Mouse (Mus musculus): ENCODE data around the gene Sh3d21. TPM values are rescaled to one million over a fixed set of nuclear protein-coding genes. Genes with fewer than 3 reads are reported as not detected.

Gene Sh3d21
- polyA plus RNA-seq, 1 experiment from 2014 or later = 2.7 TPM

DNA sequence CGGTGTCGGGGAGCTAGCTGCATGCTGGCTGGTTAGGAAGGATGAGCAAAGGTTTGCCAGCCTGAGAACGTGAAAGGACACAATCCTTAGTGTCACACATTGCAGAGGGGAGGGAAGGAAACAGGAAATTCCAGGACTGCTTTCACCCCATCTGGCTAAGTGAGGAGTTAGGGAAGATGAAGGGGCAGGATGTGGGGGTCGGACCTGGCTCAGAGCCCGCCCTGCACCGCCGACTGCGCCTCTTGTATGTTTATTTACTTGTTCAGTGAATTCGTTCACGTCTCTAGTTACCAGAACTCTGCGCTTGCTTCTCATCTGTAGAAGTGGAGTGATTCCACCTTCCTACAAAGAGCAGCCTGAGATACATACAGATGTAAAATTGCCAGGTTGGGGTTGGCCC lies 32.8 kb downstream of the Sh3d21 start:
- Histone ChIP-seq H3K27me3 (ENCODE audit: control insufficient read depth, insufficient read depth, low read length) (no peaks in the 10 kb centered on the region), H3K9me3 (replicated peaks; ENCODE audit: control insufficient read depth, low read length) (no peaks in the 10 kb centered on the region), H3K27ac (ENCODE audit: low read depth, low read length) (peak overlapping the region; percentile 73), H3K36me3 (ENCODE audit: control insufficient read depth, insufficient read depth, low read length) (peaks cover 16% of the 10 kb centered on the region), H3K4me1 (ENCODE audit: control insufficient read depth, insufficient read depth, low read length) (peaks cover 27% of the 10 kb centered on the region), H3K9ac (ENCODE audit: low read depth, low read length) (no peak overlapping the region), H3K4me2 (no peak overlapping the region; the same call in 1 of the 2 replicates), H3K4me3 (ENCODE audit: low read depth, low read length) (no peak overlapping the region)
- no peak for ATAC-seq (replicated peaks; ENCODE audit: insufficient number of reproducible peaks, low FRiP score, low TSS enrichment)
- 48% methylated on average over 11 of the region's 11 CpGs for WGBS (ENCODE audit: insufficient replicate concordance)

DNA sequence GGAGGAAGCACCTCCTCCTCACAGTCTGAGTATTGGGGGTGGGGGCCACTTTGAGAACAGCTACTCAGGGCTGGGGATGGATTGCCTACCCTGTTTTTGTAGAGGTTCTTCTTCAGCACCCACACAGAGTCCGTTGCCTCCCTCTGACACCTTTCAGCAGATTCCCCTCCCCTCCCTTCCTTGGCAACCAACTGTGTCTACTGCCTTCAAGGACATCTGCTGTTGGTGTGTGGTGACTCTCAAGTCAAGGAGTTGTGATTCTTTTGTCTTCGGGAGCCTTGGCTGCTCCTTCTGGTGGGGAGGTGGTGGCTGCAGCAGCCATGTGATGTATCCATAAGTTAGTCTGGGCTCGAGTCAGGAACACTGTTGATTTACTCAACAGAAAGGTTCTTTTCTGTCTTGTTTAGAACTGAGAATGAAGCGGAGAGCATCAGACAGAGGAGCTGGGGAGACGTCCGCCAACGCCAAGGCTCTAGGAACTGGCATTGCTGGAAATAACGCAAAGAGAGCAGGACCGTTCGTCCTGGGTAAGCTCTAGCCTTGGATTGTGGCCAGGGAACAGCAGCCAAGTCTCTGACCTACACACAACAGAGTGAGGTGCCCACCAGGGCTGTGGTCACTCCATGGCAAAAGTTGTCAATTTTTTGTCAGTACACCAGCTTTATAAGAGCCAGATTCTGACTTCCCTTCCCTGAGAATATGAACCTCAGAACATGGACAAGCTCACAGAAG lies 39.8 kb downstream of the Sh3d21 start:
- no peak overlapping the region for H3K4me2 ChIP-seq
- H3K4me1 ChIP-seq (ENCODE audit: control insufficient read depth, insufficient read depth, low read length) = no peaks in the 10 kb centered on the region
- H3K27ac ChIP-seq (ENCODE audit: low read depth, low read length) = no peak overlapping the region
- peaks cover 22% of the 10 kb centered on the region for H3K36me3 ChIP-seq (ENCODE audit: control insufficient read depth, insufficient read depth, low read length)
- H3K9me3 ChIP-seq (replicated peaks; ENCODE audit: control insufficient read depth, low read length) = peaks cover 4% of the 10 kb centered on the region; the same call in 1 of the 2 replicates
- H3K4me3 ChIP-seq (ENCODE audit: low read depth, low read length) = no peak overlapping the region
- H3K27me3 ChIP-seq (ENCODE audit: control insufficient read depth, insufficient read depth, low read length) = no peaks in the 10 kb centered on the region
- WGBS (ENCODE audit: insufficient replicate concordance) = 84% methylated on average over 10 of the region's 10 CpGs
- 0 out of 2 replicates have a peak, but pooled peaks have one; percentile 18 for ATAC-seq (replicated peaks; ENCODE audit: insufficient number of reproducible peaks, low FRiP score, low TSS enrichment)
- H3K9ac ChIP-seq (ENCODE audit: low read depth, low read length) = no peak overlapping the region

- WGBS (ENCODE audit: insufficient replicate concordance) = 89% methylated on average over 2 of the region's 2 CpGs
- Histone ChIP-seq H3K9ac (ENCODE audit: low read depth, low read length) (no peak overlapping the region), H3K4me1 (ENCODE audit: control insufficient read depth, insufficient read depth, low read length) (no peaks in the 10 kb centered on the region), H3K27me3 (ENCODE audit: control insufficient read depth, insufficient read depth, low read length) (no peaks in the 10 kb centered on the region), H3K9me3 (replicated peaks; ENCODE audit: control insufficient read depth, low read length) (peaks cover 4% of the 10 kb centered on the region; the same call in 1 of the 2 replicates), H3K36me3 (ENCODE audit: control insufficient read depth, insufficient read depth, low read length) (peaks cover 14% of the 10 kb centered on the region), H3K4me2 (no peak overlapping the region), H3K27ac (ENCODE audit: low read depth, low read length) (no peak overlapping the region), H3K4me3 (ENCODE audit: low read depth, low read length) (no peak overlapping the region)
- ATAC-seq (replicated peaks; ENCODE audit: insufficient number of reproducible peaks, low FRiP score, low TSS enrichment) = no peak
Observed at GRCm38 (mm10) chr4:126120506-126120905, 42.8 kb downstream of the Sh3d21 start.

GRCm38 (mm10) chr4:126120052-126120451 lies 43.2 kb downstream of the Sh3d21 start:
- Histone ChIP-seq H3K27ac (ENCODE audit: low read depth, low read length) (no peak overlapping the region), H3K9me3 (replicated peaks; ENCODE audit: control insufficient read depth, low read length) (peaks cover 4% of the 10 kb centered on the region; the same call in 1 of the 2 replicates), H3K4me2 (no peak overlapping the region), H3K9ac (ENCODE audit: low read depth, low read length) (no peak overlapping the region), H3K4me3 (ENCODE audit: low read depth, low read length) (no peak overlapping the region), H3K36me3 (ENCODE audit: control insufficient read depth, insufficient read depth, low read length) (peaks cover 13% of the 10 kb centered on the region), H3K4me1 (ENCODE audit: control insufficient read depth, insufficient read depth, low read length) (no peaks in the 10 kb centered on the region), H3K27me3 (ENCODE audit: control insufficient read depth, insufficient read depth, low read length) (no peaks in the 10 kb centered on the region)
- no peak for ATAC-seq (replicated peaks; ENCODE audit: insufficient number of reproducible peaks, low FRiP score, low TSS enrichment)
- WGBS (ENCODE audit: insufficient replicate concordance) = 88% methylated on average over 5 of the region's 5 CpGs

GRCm38 (mm10) chr4:126119051-126119450 lies 44.2 kb downstream of the Sh3d21 start:
- Histone ChIP-seq H3K4me2 (no peak overlapping the region), H3K36me3 (ENCODE audit: control insufficient read depth, insufficient read depth, low read length) (peaks cover 9% of the 10 kb centered on the region), H3K4me3 (ENCODE audit: low read depth, low read length) (no peak overlapping the region), H3K4me1 (ENCODE audit: control insufficient read depth, insufficient read depth, low read length) (0 out of 2 replicates have a peak, but pooled peaks cover under 1% of the 10 kb centered on the region), H3K27me3 (ENCODE audit: control insufficient read depth, insufficient read depth, low read length) (no peaks in the 10 kb centered on the region), H3K27ac (ENCODE audit: low read depth, low read length) (no peak overlapping the region), H3K9ac (ENCODE audit: low read depth, low read length) (no peak overlapping the region), H3K9me3 (replicated peaks; ENCODE audit: control insufficient read depth, low read length) (peaks cover 4% of the 10 kb centered on the region; the same call in 1 of the 2 replicates)
- WGBS (ENCODE audit: insufficient replicate concordance) = 79% methylated on average over 1 of the region's 1 CpGs
- no peak for ATAC-seq (replicated peaks; ENCODE audit: insufficient number of reproducible peaks, low FRiP score, low TSS enrichment)

DNA sequence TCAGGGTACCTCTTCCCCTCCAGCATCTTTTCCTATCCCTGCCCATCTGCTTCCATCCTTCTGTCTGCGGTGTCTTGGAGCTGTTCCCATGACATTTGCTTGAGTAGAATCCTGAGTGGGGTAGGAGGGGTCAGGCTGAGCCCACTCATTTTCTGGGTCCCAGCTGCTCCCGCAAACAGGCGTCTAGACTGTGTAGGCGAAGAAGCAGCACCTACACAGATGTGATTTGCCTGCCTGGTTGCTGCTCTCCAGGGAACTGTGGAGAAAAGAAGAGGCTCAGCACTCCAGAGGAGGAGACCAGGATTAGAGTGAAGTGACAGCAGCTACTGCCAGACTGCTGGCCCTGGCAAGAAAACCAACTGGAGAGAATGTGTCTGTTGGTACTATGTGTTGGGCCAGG lies 44.6 kb downstream of the Sh3d21 start:
- 86% methylated on average over 4 of the region's 4 CpGs for WGBS (ENCODE audit: insufficient replicate concordance)

DNA sequence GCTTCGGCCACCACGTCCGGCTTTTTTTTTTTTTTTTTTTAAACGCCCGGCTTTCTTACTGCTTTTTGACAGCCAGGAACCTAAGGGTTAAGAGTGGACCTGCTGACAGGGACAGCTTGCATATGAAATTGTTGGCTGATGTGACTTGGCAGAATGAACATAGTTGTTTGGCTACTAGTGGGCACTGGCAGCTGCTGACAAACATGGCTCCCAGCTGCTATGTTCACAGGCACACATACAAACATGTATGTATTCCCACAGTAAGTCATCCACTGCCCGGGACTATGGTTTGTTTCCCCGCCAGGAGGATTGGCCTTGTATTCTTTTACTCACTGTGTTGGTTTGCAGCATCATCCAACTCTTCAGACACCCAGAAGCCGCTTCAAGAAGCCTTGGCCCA lies 46.2 kb downstream of the Sh3d21 start:
- Histone ChIP-seq H3K9me3 (replicated peaks; ENCODE audit: control insufficient read depth, low read length) (peaks cover 4% of the 10 kb centered on the region; the same call in 1 of the 2 replicates), H3K4me3 (ENCODE audit: low read depth, low read length) (no peak overlapping the region), H3K4me1 (ENCODE audit: control insufficient read depth, insufficient read depth, low read length) (peaks cover 8% of the 10 kb centered on the region; the same call in 1 of the 2 replicates), H3K9ac (ENCODE audit: low read depth, low read length) (no peak overlapping the region), H3K36me3 (ENCODE audit: control insufficient read depth, insufficient read depth, low read length) (peaks cover 9% of the 10 kb centered on the region), H3K27me3 (ENCODE audit: control insufficient read depth, insufficient read depth, low read length) (no peaks in the 10 kb centered on the region), H3K4me2 (no peak overlapping the region), H3K27ac (ENCODE audit: low read depth, low read length) (no peak overlapping the region)
- ATAC-seq (replicated peaks; ENCODE audit: insufficient number of reproducible peaks, low FRiP score, low TSS enrichment) = no peak
- WGBS (ENCODE audit: insufficient replicate concordance) = 79% methylated on average over 8 of the region's 8 CpGs

More for the DNA sequence above, 44.6 kb downstream of the Sh3d21 start:
- peaks cover 4% of the 10 kb centered on the region; the same call in 1 of the 2 replicates for H3K9me3 ChIP-seq (replicated peaks; ENCODE audit: control insufficient read depth, low read length)
- peaks cover 9% of the 10 kb centered on the region for H3K36me3 ChIP-seq (ENCODE audit: control insufficient read depth, insufficient read depth, low read length)
- ATAC-seq (replicated peaks; ENCODE audit: insufficient number of reproducible peaks, low FRiP score, low TSS enrichment) = no peak
- no peak overlapping the region for H3K4me3 ChIP-seq (ENCODE audit: low read depth, low read length)
- H3K9ac ChIP-seq (ENCODE audit: low read depth, low read length) = no peak overlapping the region
- peaks cover 4% of the 10 kb centered on the region; the same call in 1 of the 2 replicates for H3K4me1 ChIP-seq (ENCODE audit: control insufficient read depth, insufficient read depth, low read length)
- no peak overlapping the region for H3K4me2 ChIP-seq
- H3K27me3 ChIP-seq (ENCODE audit: control insufficient read depth, insufficient read depth, low read length) = no peaks in the 10 kb centered on the region
- no peak overlapping the region for H3K27ac ChIP-seq (ENCODE audit: low read depth, low read length)

GRCm38 (mm10) chr4:126115871-126116521 lies 47.3 kb downstream of the Sh3d21 start:
- no peak overlapping the region for H3K27ac ChIP-seq (ENCODE audit: low read depth, low read length)
- H3K4me3 ChIP-seq (ENCODE audit: low read depth, low read length) = no peak overlapping the region
- no peak overlapping the region for H3K9ac ChIP-seq (ENCODE audit: low read depth, low read length)
- 67% methylated on average over 6 of the region's 6 CpGs for WGBS (ENCODE audit: insufficient replicate concordance)
- no peaks in the 10 kb centered on the region for H3K27me3 ChIP-seq (ENCODE audit: control insufficient read depth, insufficient read depth, low read length)
- no peak for ATAC-seq (replicated peaks; ENCODE audit: insufficient number of reproducible peaks, low FRiP score, low TSS enrichment)
- H3K9me3 ChIP-seq (replicated peaks; ENCODE audit: control insufficient read depth, low read length) = no peaks in the 10 kb centered on the region; the same call in 1 of the 2 replicates
- H3K4me2 ChIP-seq = no peak overlapping the region
- peaks cover 2% of the 10 kb centered on the region; the same call in 1 of the 2 replicates for H3K36me3 ChIP-seq (ENCODE audit: control insufficient read depth, insufficient read depth, low read length)
- H3K4me1 ChIP-seq (ENCODE audit: control insufficient read depth, insufficient read depth, low read length) = peaks cover 18% of the 10 kb centered on the region

All from heart, embryonic 11.5 days (tissue).